Mouse (Mus musculus) urinary bladder, postnatal 14 days (tissue): ENCODE data around the gene Olfr1167.
"Not testable (repeated sequence)": the region's sequence is repeated elsewhere in the genome, so short reads cannot be mapped to it uniquely, and the experiment has no call there.

ENCODE experiments used
- DNase-seq: peaks from one replicate; pipeline ENCODE4 v3.0.0; 2021; ENCODE audit warnings: low spot score

Gene Olfr1167

DNA sequence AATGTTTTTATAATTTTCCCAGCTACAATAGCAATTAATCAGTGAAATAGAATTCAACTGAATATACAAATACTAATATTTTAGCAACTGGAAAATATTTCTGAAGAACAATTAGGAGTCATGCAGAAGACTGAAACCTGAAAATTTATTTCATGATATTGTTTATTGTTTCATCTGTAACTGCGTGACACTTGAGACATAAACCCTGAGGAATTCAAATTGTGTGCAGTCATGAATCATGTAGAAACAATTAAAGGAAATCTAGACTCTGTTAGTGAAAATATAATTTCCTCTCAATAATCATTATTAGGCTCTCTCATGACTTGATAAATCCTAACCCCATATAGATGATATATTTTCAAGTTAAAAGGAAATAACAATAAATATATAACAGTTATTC is at the start of gene Olfr1167:
TSS of gene Olfr1167 (minus strand) at position 101 of the 400 bp plus-strand sequence.
- not testable (repeated sequence) for DNase-seq

DNA sequence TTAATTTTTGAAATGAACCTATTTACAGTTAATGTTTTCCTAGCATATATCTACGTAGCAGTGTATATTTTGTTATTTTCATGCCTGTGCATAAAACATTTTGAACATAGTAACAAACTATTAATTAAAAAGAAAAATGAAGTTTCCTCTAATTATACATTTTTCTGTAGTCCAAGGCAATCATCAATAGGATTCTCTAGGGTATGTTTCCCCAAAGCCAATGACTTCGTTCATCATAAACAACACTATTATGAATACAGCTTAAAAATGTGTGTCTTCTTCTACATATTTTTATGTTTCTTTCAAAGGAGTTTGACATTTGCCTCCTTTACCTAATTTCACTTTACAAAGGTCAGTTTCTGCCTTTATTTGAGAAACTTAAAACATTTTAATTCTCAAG is 26.6 kb upstream of the Olfr1167 start, which contains the start of gene Olfr1168:
TSS of gene Olfr1168 (plus strand) at position 301 of the 400 bp plus-strand sequence.
- DNase-seq, result no peak

DNA sequence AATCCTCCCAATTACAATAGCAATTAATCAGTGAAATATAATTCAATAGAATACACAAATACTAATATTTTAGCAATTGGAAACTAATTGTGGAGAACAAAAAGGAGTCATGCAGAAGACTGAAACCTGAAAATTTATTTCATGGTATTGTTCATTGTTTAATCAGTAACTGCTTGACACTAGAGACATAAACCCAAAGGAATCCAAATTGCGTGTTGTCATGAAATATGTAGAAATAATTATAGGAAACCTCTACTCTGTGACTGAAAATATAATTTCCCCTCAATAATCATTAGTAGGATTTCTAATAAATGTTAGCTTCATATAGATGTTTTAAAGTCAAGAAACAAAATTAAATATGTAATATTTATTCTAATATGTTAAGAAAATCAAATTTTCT is 26.8 kb downstream of the Olfr1167 start, which contains the start of gene Olfr1166:
TSS of gene Olfr1166 (minus strand) at position 101 of the 400 bp plus-strand sequence.
- DNase-seq, result no peak
